ENCODE assay signal across 8 mouse cellular contexts in the genomic region with DNA sequence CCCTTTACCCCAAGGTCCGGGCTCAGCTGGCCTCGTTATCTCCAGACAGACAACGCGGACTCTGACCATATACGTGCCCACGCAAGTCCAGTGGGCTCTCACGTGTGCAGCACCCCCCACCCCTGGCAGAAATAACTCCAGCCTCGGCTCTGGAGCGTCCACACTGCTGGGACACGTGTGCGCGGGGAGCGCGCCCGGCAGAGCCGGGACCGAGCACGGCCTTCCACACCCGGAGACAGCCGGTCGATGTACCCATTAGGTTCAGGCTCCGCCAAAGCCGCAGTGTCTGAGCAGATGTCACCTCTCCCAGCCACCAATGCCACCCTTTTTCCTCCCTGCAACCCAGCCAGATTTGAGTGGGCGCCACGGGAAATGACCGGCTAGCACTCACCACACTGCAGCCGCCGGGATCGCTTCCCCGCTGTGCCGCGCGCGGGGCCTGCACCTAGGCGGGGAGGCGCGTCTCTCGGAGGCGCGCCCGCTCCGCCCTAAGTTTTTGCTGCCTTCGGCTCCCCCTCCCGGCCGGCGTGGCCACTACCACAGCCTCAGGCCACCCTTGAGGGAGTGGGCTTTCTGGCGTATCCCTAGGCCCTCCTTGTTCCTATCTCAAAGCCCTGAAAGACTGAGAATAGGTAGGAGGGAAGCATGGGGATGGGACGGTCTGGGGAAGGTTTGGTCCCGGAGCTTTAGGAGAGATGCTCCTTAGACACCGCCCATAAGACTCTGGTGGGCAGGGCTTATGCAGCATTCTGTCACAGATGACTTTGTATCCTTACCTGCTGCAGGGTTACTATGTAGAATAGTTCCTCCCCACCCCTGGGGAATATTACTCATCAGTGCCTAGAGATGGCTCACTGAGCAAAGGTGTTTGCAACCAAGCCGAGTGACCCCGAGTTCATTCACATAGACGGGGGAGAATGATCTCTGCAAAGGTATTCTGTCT. TPM values are rescaled to one million over a fixed set of nuclear protein-coding genes. Genes with fewer than 3 reads are reported as not detected.
DNase-seq lines count a peak whose midpoint lies in the region; ATAC-seq and TF ChIP-seq lines count a peak whose summit lies in the region.

A gene (minus strand): TSS at position 715 of the 943 bp plus-strand sequence.

- DNase-seq in NIH3T3 (ENCODE audit: low read depth): peak; percentile 86
- DNase-seq in cerebellum, adult 18-20 months: peak; percentile 83 to 92
- peak; percentile 87 to 89 for DNase-seq in heart, postnatal 14 days
- peak; percentile 72 to 88 for DNase-seq in layer of hippocampus, adult 18-20 months (ENCODE audit: low spot score in 2 of 2)
- DNase-seq in thymus, postnatal 25 days: peak; percentile 88

- peak within 1 kb of the TSS; percentile 88 for H3K9ac ChIP-seq in forebrain, embryonic 16.5 days (replicated peaks; ENCODE audit: low read depth, low read length)
- peak within 1 kb of the TSS; percentile 66 for H3K9ac ChIP-seq in lung, embryonic 15.5 days

- intact Hi-C loops in heart, postnatal 14 days (cut with DNase I): loop anchor here (1.0 kb wide), 1 partner anchor 28 kb away; no protein-coding TSS in a partner anchor

- WGBS in forebrain, embryonic 16.5 days: 5% methylated on average over 53 of the region's 53 CpGs
- WGBS in lung, embryonic 15.5 days: 5% methylated on average over 53 of the region's 53 CpGs
- 5% methylated on average over 53 of the region's 53 CpGs for WGBS in olfactory bulb, adult 2 months

- peak within 1 kb of the TSS; percentile 70 for H3K4me3 ChIP-seq in forebrain, embryonic 16.5 days (replicated peaks; ENCODE audit: low read length)
- peak within 1 kb of the TSS; percentile 65 for H3K4me3 ChIP-seq in lung, embryonic 15.5 days
- peak within 1 kb of the TSS; percentile 82 for H3K4me3 ChIP-seq in olfactory bulb, adult 2 months (ENCODE audit: insufficient read depth, low read depth, low read length)

- peak within 1 kb of the TSS; percentile 80 for H3K27ac ChIP-seq in forebrain, embryonic 16.5 days (ENCODE audit: low read length)
- peak within 1 kb of the TSS; percentile 34; the same call in 1 of the 2 replicates for H3K27ac ChIP-seq in lung, embryonic 15.5 days
- peak within 1 kb of the TSS; percentile 81 for H3K27ac ChIP-seq in olfactory bulb, adult 2 months (ENCODE audit: insufficient read depth, low read depth, low read length)

- H3K4me2 ChIP-seq in forebrain, embryonic 16.5 days (ENCODE audit: low read length): peak within 1 kb of the TSS; percentile 89
- H3K4me2 ChIP-seq in lung, embryonic 15.5 days: peak within 1 kb of the TSS; percentile 80

- no peaks in the 10 kb centered on the region; the same call in 1 of the 2 replicates for H3K36me3 ChIP-seq in forebrain, embryonic 16.5 days (ENCODE audit: control insufficient read depth, insufficient read depth)
- peaks cover 27% of the 10 kb centered on the region for H3K36me3 ChIP-seq in lung, embryonic 15.5 days

- TF ChIP-seq POLR2A in olfactory bulb, adult 2 months (IDR thresholded peaks at IDR 0.05; ENCODE audit: insufficient read depth, low read depth, low read length): peak; percentile 77

- no peaks in the 10 kb centered on the region for H3K9me3 ChIP-seq in forebrain, embryonic 16.5 days (ENCODE audit: control insufficient read depth, low read length)
- H3K9me3 ChIP-seq in lung, embryonic 15.5 days: no peaks in the 10 kb centered on the region

- ATAC-seq in forebrain, embryonic 16.5 days: peak; percentile 80
- ATAC-seq in lung, embryonic 15.5 days (ENCODE audit: borderline replicate concordance, extremely low read depth, low FRiP score, low TSS enrichment): peak; percentile 72; the same call in 1 of the 2 replicates

- no peaks in the 10 kb centered on the region for H3K27me3 ChIP-seq in forebrain, embryonic 16.5 days (replicated peaks; ENCODE audit: control insufficient read depth, insufficient read depth, low read length)
- H3K27me3 ChIP-seq in lung, embryonic 15.5 days: no peaks in the 10 kb centered on the region

- peaks cover 48% of the 10 kb centered on the region for H3K4me1 ChIP-seq in forebrain, embryonic 16.5 days (replicated peaks; ENCODE audit: control insufficient read depth, insufficient read depth, low read length)
- H3K4me1 ChIP-seq in lung, embryonic 15.5 days: peaks cover 50% of the 10 kb centered on the region
- H3K4me1 ChIP-seq in olfactory bulb, adult 2 months (ENCODE audit: control insufficient read depth, insufficient read depth, low read length): peaks cover 38% of the 10 kb centered on the region

- peak; percentile 87 for TF ChIP-seq CTCF in olfactory bulb, adult 2 months (IDR thresholded peaks at IDR 0.05; ENCODE audit: insufficient read depth, low read depth, low read length)

RNA-seq across cellular contexts. Expression of the gene that starts here (rescaled TPM):
- polyA plus RNA-seq in forebrain, embryonic 16.5 days (2015; fragmentation: Nextera tagmentation; extraction: Ambion mirVana): 88.4 and 111 TPM in 2 replicates
- total RNA-seq in heart, postnatal 14 days (2021): 10 to 100 TPM; 65.5 to 67.6 TPM
- total RNA-seq in layer of hippocampus, adult 18-20 months (2021): 100 to 1,000 TPM; 319 to 320 TPM
- 24.9 and 25.1 TPM in 2 replicates for polyA plus RNA-seq in lung, embryonic 15.5 days (2015; fragmentation: Nextera tagmentation; extraction: Ambion mirVana)
- not detected in 2 replicates for polyA plus RNA-seq in olfactory bulb, adult 2 months (2012; ENCODE audit: insufficient read depth, insufficient read length, low replicate concordance, missing spikeins)

Comparison
In these comparisons a context has a peak if more than half of its experiments do, and no peak if none do; other contexts are left out.
1. Peak in every context shown above with its lines: DNase-seq, ATAC-seq, H3K4me3 ChIP-seq and H3K27ac ChIP-seq.
2. RNA of the gene that starts here (total RNA-seq): 319 to 320 TPM in layer of hippocampus, adult 18-20 months; 65.5 to 67.6 TPM in heart, postnatal 14 days; every median in the first group is over 4 times any median in the second.